Mouse (Mus musculus): ENCODE results near the gene Rps24.

The Rps24 gene

GRCm38 (mm10) chr14:24512527-24513161 lies 25.7 kb downstream of the Rps24 start:
- DNase-seq, result no peak

GRCm38 (mm10) chr14:24521597-24521996 lies 34.7 kb downstream of the Rps24 start:
- no peak for DNase-seq

GRCm38 (mm10) chr14:24525137-24525536 lies 38.2 kb downstream of the Rps24 start:
- no peak for DNase-seq

GRCm38 (mm10) chr14:24525677-24526415 lies 38.9 kb downstream of the Rps24 start:
- no peak for DNase-seq

- no peak for DNase-seq
Measured at GRCm38 (mm10) chr14:24526440-24526839, 39.5 kb downstream of the Rps24 start.

GRCm38 (mm10) chr14:24530228-24530627 lies 43.3 kb downstream of the Rps24 start:
- DNase-seq, result peak; percentile 79

GRCm38 (mm10) chr14:24534865-24535545 lies 48.1 kb downstream of the Rps24 start:
- DNase-seq, result peak; percentile 59

- no peak for DNase-seq
Measured at GRCm38 (mm10) chr14:24542901-24543300, 56.0 kb downstream of the Rps24 start.

GRCm38 (mm10) chr14:24544057-24544456 lies 57.1 kb downstream of the Rps24 start:
- peak; percentile 64 for DNase-seq
